Mouse (Mus musculus) forebrain, embryonic 11.5 days (tissue): ENCODE measurements at regions not wholly inside any gene's neighbourhood (a gene's known extent, or its start where the extent isn't known, plus 50 kb on each side); places are given as distances from the start of the nearest gene placed in this dataset.

Source experiments
- ATAC-seq: fragments of 200-750 bp; cut with Nextera tagmentation; replicated peaks from 2 replicates; pipeline ENCODE4 v1.8.0; 2017; ENCODE audit warnings: moderate TSS enrichment; ENCODE audit not compliant: low FRiP score
- DNase-seq: peaks from one replicate; pipeline ENCODE4 v3.0.0-alpha.2; 2017; ENCODE audit warnings: low spot score
- H3K27ac ChIP-seq: fragments of 300-500 bp; sonication (generic); 2 replicates; pipeline ENCODE4 v1.5.1; 2014; ENCODE audit warnings: low read depth, low read length
- H3K27me3 ChIP-seq: fragments of 300-500 bp; sonication (generic); 2 replicates; pipeline ENCODE4 v1.6.1; 2014; ENCODE audit warnings: mild to moderate bottlenecking, low read length, mixed read lengths; ENCODE audit not compliant: control insufficient read depth, insufficient read depth
- H3K36me3 ChIP-seq: fragments of 300-500 bp; sonication (generic); 2 replicates; pipeline ENCODE4 v1.6.1; 2014; ENCODE audit warnings: mild to moderate bottlenecking, low read length, moderate library complexity, mixed read lengths; ENCODE audit not compliant: control insufficient read depth, insufficient read depth
- H3K4me1 ChIP-seq: fragments of 300-500 bp; sonication (generic); replicated peaks from 2 replicates; pipeline ENCODE4 v1.6.1; 2014; ENCODE audit warnings: low read length, mixed read lengths; ENCODE audit not compliant: control insufficient read depth, insufficient read depth
- H3K4me2 ChIP-seq: fragments of 300-500 bp; sonication (generic); 2 replicates; pipeline ENCODE4 v1.6.1; 2014; ENCODE audit warnings: low read depth, mild to moderate bottlenecking, low read length, moderate library complexity, mixed read lengths; ENCODE audit not compliant: severe bottlenecking
- H3K4me3 ChIP-seq: fragments of 300-500 bp; sonication (generic); 2 replicates; pipeline ENCODE4 v1.5.1; 2014; ENCODE audit warnings: low read depth, low read length
- H3K9ac ChIP-seq: fragments of 300-500 bp; sonication (generic); 2 replicates; pipeline ENCODE4 v1.6.1; 2014; ENCODE audit warnings: low read length
- H3K9me3 ChIP-seq: fragments of 300-500 bp; sonication (generic); 2 replicates; pipeline ENCODE4 v1.6.1; 2016; ENCODE audit warnings: low read length, mixed read lengths; ENCODE audit not compliant: control insufficient read depth
- WGBS: fragments of 180-500 bp; shearing (Covaris S2); extraction: QIAGEN DNeasy Blood & Tissue Kit; methylation state at CpG from one replicate; pipeline ENCODE4 v1.1.7; 2014; 5-methylcytosine and 5-hydroxymethylcytosine counted together

GRCm38 (mm10) chr4:33580491-33580890 lies 270.4 kb downstream of the Rngtt start:
- no peak overlapping the region for H3K4me2 ChIP-seq
- no peak overlapping the region for H3K27ac ChIP-seq
- H3K27me3 ChIP-seq = no peaks in the 10 kb centered on the region
- H3K4me3 ChIP-seq = no peak overlapping the region
- no peak for ATAC-seq
- H3K36me3 ChIP-seq = no peaks in the 10 kb centered on the region
- H3K9ac ChIP-seq = no peak overlapping the region
- no peak for DNase-seq
- peaks cover 5% of the 10 kb centered on the region; the same call in 1 of the 2 replicates for H3K9me3 ChIP-seq
- H3K4me1 ChIP-seq = no peaks in the 10 kb centered on the region
- 83% methylated on average over 8 of the region's 8 CpGs for WGBS

GRCm38 (mm10) chr4:33581180-33581591 lies 271.1 kb downstream of the Rngtt start:
- 88% methylated on average over 15 of the region's 15 CpGs for WGBS
- H3K9me3 ChIP-seq = peaks cover 5% of the 10 kb centered on the region; the same call in 1 of the 2 replicates
- H3K27me3 ChIP-seq = no peaks in the 10 kb centered on the region
- DNase-seq = no peak
- H3K36me3 ChIP-seq = no peaks in the 10 kb centered on the region
- no peak for ATAC-seq
- H3K4me1 ChIP-seq = peaks cover under 1% of the 10 kb centered on the region; the same call in 1 of the 2 replicates
- no peak overlapping the region for H3K4me2 ChIP-seq
- no peak overlapping the region for H3K27ac ChIP-seq
- no peak overlapping the region for H3K9ac ChIP-seq
- H3K4me3 ChIP-seq = no peak overlapping the region

DNA sequence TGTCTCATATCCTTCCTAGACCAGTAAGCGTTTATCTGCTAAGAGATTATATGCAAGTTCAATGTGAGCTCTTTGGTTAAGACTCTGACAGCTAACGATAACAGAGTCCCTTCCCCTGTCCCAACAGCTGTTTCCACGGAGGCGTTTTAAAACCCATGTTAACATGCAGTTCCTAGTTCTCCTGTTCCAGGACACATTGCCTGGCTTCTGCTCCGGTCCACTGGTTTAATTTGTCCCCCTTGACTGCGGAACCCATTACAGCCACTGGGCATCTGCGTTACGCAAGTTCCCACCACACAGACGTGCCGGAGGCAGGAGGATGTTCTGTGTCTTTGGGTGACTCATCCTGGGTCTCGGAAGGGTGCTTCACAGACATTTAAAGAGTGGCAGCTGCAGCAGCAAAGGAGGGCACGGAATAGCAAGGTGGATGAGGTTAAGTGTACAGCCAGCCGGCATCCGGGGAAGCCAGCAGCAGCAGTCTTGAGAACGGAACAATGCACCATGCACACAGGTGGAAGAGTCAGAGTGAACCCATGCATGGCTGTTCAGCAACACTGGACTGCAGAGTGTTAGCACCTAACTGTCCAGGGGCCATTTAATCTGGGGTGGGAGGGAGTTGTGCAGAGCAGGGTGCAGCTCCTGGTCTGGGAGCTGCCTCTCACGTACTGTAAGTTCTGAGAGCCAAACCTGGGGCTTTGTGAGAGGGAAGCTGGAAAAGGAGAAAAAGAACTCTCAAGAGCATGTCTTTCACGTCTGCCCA lies 271.8 kb downstream of the Rngtt start:
- no peak for DNase-seq
- no peak overlapping the region for H3K27ac ChIP-seq

DNA sequence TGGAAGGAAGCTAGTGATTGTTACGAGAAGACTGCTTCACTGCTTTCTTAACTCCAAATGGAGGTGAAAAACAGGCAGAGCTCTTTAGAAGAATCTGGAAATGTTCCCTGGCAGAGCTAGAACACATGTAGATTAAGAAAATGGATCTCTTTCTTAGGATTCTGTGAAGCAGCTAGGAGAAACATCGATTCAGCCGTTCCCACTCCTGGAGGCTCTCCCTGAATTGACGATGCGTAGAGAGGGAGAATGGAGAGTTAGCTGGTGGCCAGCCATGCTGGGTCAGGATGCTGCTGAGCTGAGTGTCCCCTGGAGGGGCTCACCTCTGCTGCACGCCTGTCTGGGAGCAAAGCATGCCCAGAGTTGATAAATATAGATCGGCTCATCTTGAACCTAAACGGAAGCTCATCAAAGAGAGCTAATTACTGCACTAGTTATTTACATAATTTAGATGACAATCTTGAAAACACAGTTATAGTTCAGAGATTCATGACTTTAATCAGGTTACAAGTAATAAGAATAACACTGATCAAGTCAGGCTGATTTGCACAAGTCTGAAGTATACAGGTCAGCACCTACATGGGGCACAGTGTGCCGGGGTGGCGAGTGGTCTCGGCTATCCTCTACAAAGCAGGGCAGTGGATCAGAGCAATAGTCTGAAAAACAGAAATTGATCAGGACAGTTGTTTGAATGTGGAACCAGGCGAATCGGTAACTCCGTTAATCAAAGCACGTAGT lies 273.0 kb downstream of the Rngtt start:
- DNase-seq (no peak), ATAC-seq (no peak)
- Histone ChIP-seq H3K36me3 (no peaks in the 10 kb centered on the region), H3K4me3 (no peak overlapping the region), H3K4me2 (no peak overlapping the region), H3K4me1 (peaks cover 5% of the 10 kb centered on the region; the same call in 1 of the 2 replicates), H3K27me3 (no peaks in the 10 kb centered on the region), H3K27ac (no peak overlapping the region), H3K9me3 (no peaks in the 10 kb centered on the region; the same call in 1 of the 2 replicates), H3K9ac (no peak overlapping the region)
- WGBS = 91% methylated on average over 15 of the region's 15 CpGs

More for the DNA sequence above, 271.8 kb downstream of the Rngtt start:
- Histone ChIP-seq H3K4me1 (peaks cover 4% of the 10 kb centered on the region; the same call in 1 of the 2 replicates), H3K27me3 (no peaks in the 10 kb centered on the region), H3K4me3 (no peak overlapping the region), H3K36me3 (no peaks in the 10 kb centered on the region), H3K9ac (no peak overlapping the region), H3K4me2 (no peak overlapping the region), H3K9me3 (peaks cover 5% of the 10 kb centered on the region; the same call in 1 of the 2 replicates)
- no peak for ATAC-seq
- WGBS = 89% methylated on average over 17 of the region's 17 CpGs

DNA sequence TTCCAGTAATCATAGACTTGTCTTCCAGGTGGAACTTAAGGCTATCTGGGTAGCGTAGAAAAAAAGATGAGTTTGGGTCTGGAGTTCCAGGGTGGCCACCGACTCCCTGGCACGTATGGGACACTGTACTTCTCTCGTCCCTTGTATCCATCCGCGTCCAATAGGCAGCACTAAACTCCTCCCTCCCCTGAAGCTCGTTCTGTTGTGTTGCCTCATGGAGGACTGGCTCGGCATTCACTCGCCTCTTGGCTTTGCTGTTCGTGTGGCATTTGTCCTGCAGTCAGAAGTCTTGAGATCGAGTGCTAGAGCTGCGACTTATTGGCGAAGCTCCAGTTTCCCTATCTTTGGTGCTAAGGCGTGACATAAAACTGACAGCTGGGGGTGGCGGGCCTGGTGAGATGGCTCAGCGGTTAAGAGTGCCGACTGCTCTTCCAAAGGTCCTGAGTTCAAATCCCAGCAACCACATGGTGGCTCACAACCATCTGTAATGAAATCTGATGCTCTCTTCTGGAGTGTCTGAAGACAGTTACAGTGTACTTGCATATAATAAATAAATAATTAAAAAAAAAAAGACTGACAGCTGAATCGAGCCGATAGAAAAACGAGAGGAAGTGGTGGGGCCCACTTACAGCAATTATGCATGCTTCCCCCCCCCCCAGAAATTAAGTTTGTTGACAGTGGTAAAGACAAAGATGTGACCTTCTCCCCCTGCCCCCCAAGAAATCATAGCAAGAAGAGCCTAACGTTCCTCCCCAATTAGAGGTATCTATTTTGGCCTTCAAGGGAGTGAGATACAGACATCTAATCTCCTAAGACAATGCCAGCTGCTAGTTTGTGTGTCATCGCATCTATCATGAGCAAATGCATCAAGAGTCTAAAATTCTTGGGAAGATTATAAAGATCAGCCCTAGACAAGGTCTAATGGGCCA lies 274.1 kb downstream of the Rngtt start:
- DNase-seq (no peak), ATAC-seq (no peak)
- H3K4me3 ChIP-seq = no peak overlapping the region
- H3K4me2 ChIP-seq = no peak overlapping the region
- H3K4me1 ChIP-seq = peaks cover 11% of the 10 kb centered on the region; the same call in 1 of the 2 replicates
- no peaks in the 10 kb centered on the region for H3K9me3 ChIP-seq
- H3K27me3 ChIP-seq = no peaks in the 10 kb centered on the region
- H3K27ac ChIP-seq = no peak overlapping the region
- no peak overlapping the region for H3K9ac ChIP-seq
- WGBS = 93% methylated on average over 22 of the region's 22 CpGs
- H3K36me3 ChIP-seq = no peaks in the 10 kb centered on the region

- H3K4me2 ChIP-seq = no peak overlapping the region
- H3K9me3 ChIP-seq = no peaks in the 10 kb centered on the region
- ATAC-seq (no peak), DNase-seq (no peak)
- no peak overlapping the region for H3K27ac ChIP-seq
- 78% methylated on average over 6 of the region's 6 CpGs for WGBS
- no peak overlapping the region for H3K4me3 ChIP-seq
- no peaks in the 10 kb centered on the region for H3K36me3 ChIP-seq
- H3K4me1 ChIP-seq = peaks cover 11% of the 10 kb centered on the region; the same call in 1 of the 2 replicates
- H3K27me3 ChIP-seq = no peaks in the 10 kb centered on the region
- H3K9ac ChIP-seq = no peak overlapping the region
Observed at GRCm38 (mm10) chr4:33585821-33586220, 275.7 kb downstream of the Rngtt start.

DNA sequence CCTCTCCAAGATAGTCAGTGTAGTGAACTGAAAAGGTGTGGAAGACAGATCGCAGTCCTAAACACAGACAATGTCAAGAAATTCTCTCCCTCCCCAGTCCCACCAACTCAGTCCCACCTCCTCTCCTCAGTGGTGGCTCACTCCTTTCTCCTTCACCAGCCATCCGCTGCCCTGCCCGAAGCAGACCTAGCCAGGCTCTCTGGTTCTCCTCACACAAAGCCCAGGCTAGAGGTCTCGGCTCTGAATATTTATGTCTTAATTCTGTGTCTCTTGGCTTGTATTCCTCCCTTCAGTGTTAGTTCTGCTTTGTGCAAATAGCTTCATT lies 276.1 kb downstream of the Rngtt start:
- peaks cover 11% of the 10 kb centered on the region; the same call in 1 of the 2 replicates for H3K4me1 ChIP-seq
- H3K4me3 ChIP-seq = no peak overlapping the region
- no peaks in the 10 kb centered on the region for H3K9me3 ChIP-seq
- H3K27me3 ChIP-seq = no peaks in the 10 kb centered on the region
- H3K27ac ChIP-seq = peak overlapping the region; percentile 60
- H3K36me3 ChIP-seq = no peaks in the 10 kb centered on the region
- no peak for DNase-seq
- peak overlapping the region; percentile 4; the same call in 1 of the 2 replicates for H3K9ac ChIP-seq
- peak overlapping the region; percentile 15; the same call in 1 of the 2 replicates for H3K4me2 ChIP-seq
- WGBS = 42% methylated on average over 4 of the region's 4 CpGs
- peak; percentile 28 for ATAC-seq
